Mouse (Mus musculus) spleen, adult 2 months (tissue): ENCODE data around the gene Lhx1. TPM values are rescaled to one million over a fixed set of nuclear protein-coding genes. Genes with fewer than 3 reads are reported as not detected.

ENCODE experiments used
- DNase-seq, 2 experiments: peaks; one replicate each; pipeline versions ENCODE4 v3.0.0 to v3.0.0-alpha.2; 2012 to 2021; ENCODE audit warnings: low spot score in 2 of 2, low read depth in 1 of 2
- H3K27ac ChIP-seq: fragments of 200-500 bp; 2 replicates; pipeline ENCODE4 v1.5.1; 2012; ENCODE audit warnings: low read length, inconsistent platforms; ENCODE audit not compliant: insufficient read depth
- H3K27me3 ChIP-seq: fragments of 200-500 bp; 2 replicates; pipeline ENCODE4 v1.6.1; 2012; ENCODE audit warnings: mild to moderate bottlenecking, moderate library complexity, low read length, inconsistent platforms; ENCODE audit not compliant: control insufficient read depth, insufficient read depth
- H3K36me3 ChIP-seq: fragments of 200-500 bp; 2 replicates; pipeline ENCODE4 v1.6.1; 2012; ENCODE audit warnings: mild to moderate bottlenecking, low read length, inconsistent platforms; ENCODE audit not compliant: control insufficient read depth, insufficient read depth
- H3K4me1 ChIP-seq: fragments of 200-500 bp; 2 replicates; pipeline ENCODE4 v1.6.1; 2011; ENCODE audit warnings: inconsistent platforms; ENCODE audit not compliant: control insufficient read depth, insufficient read depth, insufficient read length
- H3K4me3 ChIP-seq: fragments of 200-500 bp; 2 replicates; pipeline ENCODE4 v1.5.1; 2011; ENCODE audit warnings: mild to moderate bottlenecking, inconsistent platforms; ENCODE audit not compliant: insufficient read depth, insufficient read length; ENCODE audit errors: extremely low read depth
- CTCF ChIP-seq: fragments of 200-500 bp; IDR thresholded peaks from 2 replicates; pipeline ENCODE4 v1.5.1; 2011; ENCODE audit warnings: mild to moderate bottlenecking, inconsistent platforms; ENCODE audit not compliant: insufficient read depth, insufficient read length, insufficient replicate concordance; ENCODE audit errors: extremely low read depth
- POLR2A ChIP-seq: fragments of 200-500 bp; IDR thresholded peaks from 2 replicates; pipeline ENCODE4 v1.6.1; 2011; ENCODE audit warnings: low read depth, low read length, inconsistent platforms
- WGBS: fragments of 180-500 bp; shearing (Covaris S2); methylation state at CpG from one replicate; pipeline ENCODE4 v1.1.7; 2018; 5-methylcytosine and 5-hydroxymethylcytosine counted together
- polyA plus RNA-seq: library from polyadenylated mRNA; depleted of rRNA; stranded (reverse); fragments of >200 nt; gene quantifications from 2 replicates; pipeline ENCODE4 v1.2.3, GENCODE M21; 2012; rRNA removed

The Lhx1 gene
- polyA plus RNA-seq, 1 experiment: not detected

DNA sequence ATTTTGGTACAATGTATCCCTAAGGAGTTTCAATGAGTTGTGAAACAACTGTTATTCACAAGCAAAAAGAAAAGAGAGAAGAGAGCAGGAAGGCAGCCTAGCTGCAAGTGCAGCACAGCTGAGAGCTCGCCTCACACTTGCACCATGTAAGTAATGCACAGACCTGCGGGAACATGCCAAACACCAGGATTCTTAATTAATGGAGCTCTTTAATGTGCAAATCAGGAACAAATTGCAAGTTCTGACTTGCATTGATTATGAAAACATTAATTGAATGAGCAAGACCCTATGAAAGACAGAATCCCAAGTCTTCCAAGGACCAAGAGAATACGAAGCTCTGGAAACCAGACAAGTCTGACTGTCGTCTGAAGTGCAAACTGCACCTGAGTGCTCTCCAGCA, 29.6 kb downstream of the Lhx1 start:
- Histone ChIP-seq H3K27me3 (no peaks in the 10 kb centered on the region), H3K27ac (no peak overlapping the region), H3K36me3 (peaks cover 1% of the 10 kb centered on the region; the same call in 1 of the 2 replicates), H3K4me3 (no peak overlapping the region), H3K4me1 (no peaks in the 10 kb centered on the region)
- 92% methylated on average over 4 of the region's 4 CpGs for WGBS
- TF ChIP-seq CTCF: no peak
- no peak for TF ChIP-seq POLR2A
- DNase-seq: no peak

DNA sequence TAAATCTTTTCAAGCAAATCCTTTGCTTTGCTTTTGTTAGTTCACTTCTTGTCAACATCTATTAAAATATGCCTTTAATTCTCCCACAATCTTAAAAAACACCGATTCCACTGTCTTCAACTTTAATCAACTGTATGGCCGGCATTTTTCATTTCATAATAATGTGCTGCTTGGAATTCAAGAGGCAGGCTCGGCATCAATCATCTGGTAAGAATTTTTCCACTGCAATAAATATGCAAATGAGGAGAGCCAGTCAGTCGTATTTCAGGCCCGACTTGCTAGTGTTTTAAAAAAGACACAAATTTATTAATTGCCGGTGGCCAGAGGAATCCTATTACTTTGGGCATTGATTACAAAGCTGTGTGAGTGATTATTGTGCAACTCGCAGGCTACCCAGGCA, 43.7 kb downstream of the Lhx1 start:
- TF ChIP-seq POLR2A (no peak), CTCF (no peak)
- no peak overlapping the region for H3K4me3 ChIP-seq
- DNase-seq: no peak
- WGBS: 81% methylated on average over 7 of the region's 7 CpGs
- H3K4me1 ChIP-seq: no peaks in the 10 kb centered on the region; the same call in 1 of the 2 replicates
- H3K36me3 ChIP-seq: no peaks in the 10 kb centered on the region; the same call in 1 of the 2 replicates
- H3K27ac ChIP-seq: no peak overlapping the region
- no peaks in the 10 kb centered on the region for H3K27me3 ChIP-seq

DNA sequence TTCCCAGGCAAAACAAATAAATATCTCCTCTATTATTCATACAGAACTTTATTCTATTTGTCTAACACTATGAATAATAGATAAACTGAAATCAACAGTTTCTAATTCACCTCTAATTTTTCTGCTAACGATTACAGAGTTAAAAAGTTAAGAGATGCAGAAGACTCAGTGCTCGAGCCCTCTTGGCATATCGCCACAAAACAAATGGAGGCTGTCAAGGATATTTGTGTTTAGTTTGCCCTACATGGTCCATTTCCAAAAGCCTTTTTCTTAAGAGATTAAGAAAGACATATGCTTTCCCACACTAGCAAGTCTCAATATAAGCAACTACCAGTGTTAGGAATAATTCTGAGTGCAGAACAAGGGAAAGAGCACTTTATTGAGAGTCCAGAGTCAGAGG, 44.9 kb downstream of the Lhx1 start:
- 85% methylated on average over 3 of the region's 3 CpGs for WGBS
- H3K4me1 ChIP-seq: no peaks in the 10 kb centered on the region; the same call in 1 of the 2 replicates
- no peak overlapping the region for H3K27ac ChIP-seq
- no peak for DNase-seq
- H3K4me3 ChIP-seq: no peak overlapping the region
- H3K36me3 ChIP-seq: no peaks in the 10 kb centered on the region; the same call in 1 of the 2 replicates
- TF ChIP-seq CTCF (no peak), POLR2A (no peak)
- no peaks in the 10 kb centered on the region for H3K27me3 ChIP-seq

DNA sequence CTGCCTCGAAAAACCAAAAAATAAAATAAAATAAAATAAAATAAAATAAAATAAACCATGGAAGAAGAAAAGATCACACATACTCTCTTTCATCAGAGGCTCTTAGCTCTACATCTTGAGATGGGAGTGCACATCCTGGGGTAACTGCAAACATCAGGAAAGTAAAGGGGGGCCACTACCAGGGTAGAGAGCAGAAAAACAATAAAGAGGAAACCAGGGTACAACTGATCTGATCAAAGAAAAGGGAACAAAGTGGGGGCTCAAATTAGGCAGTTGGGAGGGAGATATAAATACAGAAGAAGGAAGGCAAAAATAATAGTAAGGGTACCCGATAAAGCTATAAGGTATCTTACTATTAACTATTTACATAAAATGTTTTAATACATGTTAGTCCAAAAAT, 48.7 kb downstream of the Lhx1 start:
- H3K4me1 ChIP-seq: no peaks in the 10 kb centered on the region; the same call in 1 of the 2 replicates
- peaks cover 4% of the 10 kb centered on the region; the same call in 1 of the 2 replicates for H3K36me3 ChIP-seq
- H3K4me3 ChIP-seq: no peak overlapping the region
- TF ChIP-seq POLR2A (no peak), CTCF (no peak)
- DNase-seq: no peak
- H3K27ac ChIP-seq: no peak overlapping the region
- 63% methylated on average over 2 of the region's 2 CpGs for WGBS
- no peaks in the 10 kb centered on the region for H3K27me3 ChIP-seq

DNA sequence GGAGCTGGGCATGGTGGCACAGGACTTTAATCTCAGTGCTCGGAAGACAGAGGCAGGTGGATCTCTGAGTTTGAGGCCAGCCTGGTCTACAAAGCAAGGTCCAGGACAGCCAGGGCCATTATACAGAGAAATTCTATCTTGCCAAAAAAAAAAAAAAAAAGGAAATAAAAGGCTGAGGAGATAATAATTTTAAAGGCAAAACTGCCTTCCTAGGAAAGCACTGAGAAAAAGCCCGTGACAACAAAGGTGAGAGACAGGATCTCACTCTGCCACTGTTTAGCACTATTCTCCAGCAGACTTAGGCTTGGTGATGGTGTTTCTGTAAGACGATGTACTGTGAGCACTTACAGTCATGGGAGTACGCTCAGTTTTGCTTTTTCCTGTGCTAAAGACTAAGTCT, 49.3 kb downstream of the Lhx1 start:
- peaks cover 6% of the 10 kb centered on the region; the same call in 1 of the 2 replicates for H3K36me3 ChIP-seq
- H3K27me3 ChIP-seq: no peaks in the 10 kb centered on the region
- WGBS: 92% methylated on average over 4 of the region's 4 CpGs
- H3K4me1 ChIP-seq: no peaks in the 10 kb centered on the region; the same call in 1 of the 2 replicates
- no peak for DNase-seq
- TF ChIP-seq CTCF: no peak
- TF ChIP-seq POLR2A: no peak
- H3K27ac ChIP-seq: no peak overlapping the region
- no peak overlapping the region for H3K4me3 ChIP-seq

DNA sequence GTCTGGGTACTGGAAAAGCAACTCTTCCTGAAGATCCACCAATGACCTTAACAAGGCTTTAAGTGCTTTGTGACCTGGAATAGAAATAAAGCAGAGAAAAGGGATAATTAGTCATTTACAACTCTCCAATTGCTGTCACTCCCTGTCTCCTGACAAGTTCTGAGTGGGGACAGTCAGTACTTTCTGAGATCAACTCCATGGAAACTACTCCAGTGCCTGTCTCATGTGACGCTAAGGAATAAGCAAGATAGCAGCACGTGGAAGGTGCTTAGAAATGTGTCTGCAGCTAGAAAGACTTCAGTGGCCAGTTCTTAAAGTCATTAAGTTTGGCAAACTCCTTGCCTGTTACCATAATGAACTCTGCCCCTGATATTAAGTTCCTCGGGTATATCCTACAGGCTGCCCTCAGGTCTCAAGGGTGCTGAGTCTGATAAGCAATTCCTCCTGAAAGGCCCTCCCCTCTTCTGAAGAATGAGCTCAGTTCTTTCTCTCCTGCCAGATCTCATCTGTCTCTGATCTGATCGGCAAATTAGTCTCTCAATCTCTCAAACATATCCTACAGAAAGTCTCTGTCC, 52.2 kb downstream of the Lhx1 start:
- no peaks in the 10 kb centered on the region for H3K27me3 ChIP-seq
- H3K4me1 ChIP-seq: no peaks in the 10 kb centered on the region
- H3K4me3 ChIP-seq: no peak overlapping the region
- no peak overlapping the region for H3K27ac ChIP-seq
- no peak for DNase-seq
- 87% methylated on average over 4 of the region's 4 CpGs for WGBS
- peaks cover 15% of the 10 kb centered on the region for H3K36me3 ChIP-seq
- no peak for TF ChIP-seq CTCF
- no peak for TF ChIP-seq POLR2A

Other genes starting within 250 kb of the Lhx1 start
- gene Aatf, start 12.0 kb downstream of the Lhx1 start, polyA plus RNA-seq: 5.5 and 6.4 TPM in 2 replicates